Mouse (Mus musculus): ENCODE data around the gene Ndufv2. TPM values are rescaled to one million over a fixed set of nuclear protein-coding genes. Genes with fewer than 3 reads are reported as not detected.

Gene Ndufv2
- polyA plus RNA-seq, 1 experiment from 2014 or later, result 311 TPM

GRCm38 (mm10) chr17:66033239-66033638 lies 68.1 kb downstream of the Ndufv2 start:
- 93% methylated on average over 5 of the region's 5 CpGs for WGBS
- Histone ChIP-seq H3K27me3 (replicated peaks; ENCODE audit: low read depth, poor library complexity, severe bottlenecking) (no peaks in the 10 kb centered on the region), H3K9me3 (no peaks in the 10 kb centered on the region), H3K36me3 (replicated peaks) (peaks cover 11% of the 10 kb centered on the region; the same call in 1 of the 2 replicates), H3K4me1 (no peaks in the 10 kb centered on the region), H3K27ac (replicated peaks) (no peak overlapping the region), H3K4me3 (no peak overlapping the region)
- DNase-seq (ENCODE audit: low spot score), result no peak

GRCm38 (mm10) chr17:66031991-66032390 lies 69.4 kb downstream of the Ndufv2 start:
- peaks cover 16% of the 10 kb centered on the region for H3K36me3 ChIP-seq (replicated peaks)
- WGBS, result 89% methylated on average over 5 of the region's 5 CpGs
- DNase-seq (ENCODE audit: low spot score), result no peak

More at GRCm38 (mm10) chr17:66031991-66032390, 69.4 kb downstream of the Ndufv2 start:
- H3K27me3 ChIP-seq (replicated peaks; ENCODE audit: low read depth, poor library complexity, severe bottlenecking), result no peaks in the 10 kb centered on the region
- H3K27ac ChIP-seq (replicated peaks), result no peak overlapping the region
- no peaks in the 10 kb centered on the region for H3K9me3 ChIP-seq
- H3K4me3 ChIP-seq, result no peak overlapping the region
- no peaks in the 10 kb centered on the region for H3K4me1 ChIP-seq

Other genes with a start within 250 kb of the Ndufv2 start
- 58.5 and 61.3 TPM in 2 replicates for gene Ralbp1, start 215.8 kb downstream of the Ndufv2 start, polyA plus RNA-seq (2016; fragmentation: Nextera tagmentation; extraction: Ambion mirVana)
- 88.5 and 90.7 TPM in 2 replicates for gene Twsg1, start 150.3 kb downstream of the Ndufv2 start, polyA plus RNA-seq (2016; fragmentation: Nextera tagmentation; extraction: Ambion mirVana)
- 16.1 and 19.2 TPM in 2 replicates for gene Ankrd12, start 24.5 kb downstream of the Ndufv2 start, polyA plus RNA-seq (2016; fragmentation: Nextera tagmentation; extraction: Ambion mirVana)
- 32.6 and 34.0 TPM in 2 replicates for gene Washc1, start 10.0 kb upstream of the Ndufv2 start, polyA plus RNA-seq (2016; fragmentation: Nextera tagmentation; extraction: Ambion mirVana)
- 37.5 and 41.8 TPM in 2 replicates for gene Ddx11, start 22.0 kb upstream of the Ndufv2 start, polyA plus RNA-seq (2016; fragmentation: Nextera tagmentation; extraction: Ambion mirVana)

Measured in embryonic facial prominence, embryonic 10.5 days (tissue).